Mouse (Mus musculus): ENCODE data around the gene Smarcd1.

DNA sequence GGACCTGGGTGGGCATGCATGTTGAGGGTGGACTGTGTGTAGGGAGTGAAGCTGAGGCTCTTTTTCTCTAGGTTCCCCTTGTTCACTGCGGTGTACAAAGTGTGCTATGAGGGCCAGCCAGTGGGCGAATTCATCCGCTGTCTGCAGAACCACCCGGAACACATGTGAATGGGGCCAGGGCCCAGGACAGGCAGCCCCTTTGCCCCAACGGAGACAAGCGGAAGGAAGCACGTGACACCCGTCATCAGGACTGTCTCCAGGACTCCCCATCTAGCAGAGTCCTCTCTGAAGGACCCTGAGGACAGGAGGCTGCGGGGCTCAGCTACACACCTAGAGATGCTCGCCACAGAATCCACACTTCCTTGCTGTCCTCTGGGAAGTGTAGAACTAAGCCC, 21.2 kb downstream of the Smarcd1 start:
- TF ChIP-seq CTCF (IDR thresholded peaks at IDR 0.05; ENCODE audit: insufficient read depth, low read depth, low read length), result no peak
- TF ChIP-seq POLR2A (IDR thresholded peaks at IDR 0.05; ENCODE audit: insufficient read depth, low read depth, low read length), result no peak

Measured in olfactory bulb, adult 2 months (tissue).